Mouse (Mus musculus) hindbrain, embryonic 11.5 days (tissue): ENCODE results near the gene Sema4g. TPM values are rescaled to one million over a fixed set of nuclear protein-coding genes. Genes with fewer than 3 reads are reported as not detected.
A peak's percentile ranks its signal among the peaks of the same experiment; 100 is the strongest.

Source experiments
- ATAC-seq: fragments of 200-750 bp; cut with Nextera tagmentation; 2 replicates; pipeline ENCODE4 v1.8.0; 2017; ENCODE audit warnings: mild to moderate bottlenecking, moderate TSS enrichment, moderate library complexity; ENCODE audit not compliant: low FRiP score
- DNase-seq: peaks from one replicate; pipeline ENCODE4 v3.0.0-alpha.2; 2015; ENCODE audit warnings: low spot score
- H3K27ac ChIP-seq: fragments of 300-500 bp; sonication (generic); 2 replicates; pipeline ENCODE4 v1.5.1; 2014; ENCODE audit warnings: mild to moderate bottlenecking, low read depth, low read length
- H3K27me3 ChIP-seq: fragments of 300-500 bp; sonication (generic); 2 replicates; pipeline ENCODE4 v1.6.1; 2014; ENCODE audit warnings: mild to moderate bottlenecking, low read length, moderate library complexity, mixed read lengths; ENCODE audit not compliant: control insufficient read depth, insufficient read depth
- H3K36me3 ChIP-seq: fragments of 300-500 bp; sonication (generic); 2 replicates; pipeline ENCODE4 v1.6.1; 2014; ENCODE audit warnings: mild to moderate bottlenecking, low read length, moderate library complexity, mixed read lengths; ENCODE audit not compliant: control insufficient read depth, insufficient read depth
- H3K4me1 ChIP-seq: fragments of 300-500 bp; sonication (generic); replicated peaks from 2 replicates; pipeline ENCODE4 v1.6.1; 2014; ENCODE audit warnings: low read length, mixed read lengths; ENCODE audit not compliant: control insufficient read depth, insufficient read depth
- H3K4me2 ChIP-seq: fragments of 300-500 bp; sonication (generic); replicated peaks from 2 replicates; pipeline ENCODE4 v1.6.1; 2014; ENCODE audit warnings: mild to moderate bottlenecking, low read depth, low read length
- H3K4me3 ChIP-seq: fragments of 300-500 bp; sonication (generic); 2 replicates; pipeline ENCODE4 v1.5.1; 2014; ENCODE audit warnings: low read depth, low read length
- H3K9ac ChIP-seq: fragments of 300-500 bp; sonication (generic); 2 replicates; pipeline ENCODE4 v1.6.1; 2014; ENCODE audit warnings: low read depth, low read length
- H3K9me3 ChIP-seq: fragments of 300-500 bp; sonication (generic); 2 replicates; pipeline ENCODE4 v1.6.1; 2016; ENCODE audit warnings: low read length; ENCODE audit not compliant: control insufficient read depth
- WGBS: fragments of 180-500 bp; shearing (Covaris S2); extraction: QIAGEN DNeasy Blood & Tissue Kit; methylation state at CpG from one replicate; pipeline ENCODE4 v1.1.7; 2014; 5-methylcytosine and 5-hydroxymethylcytosine counted together
- polyA plus RNA-seq: library from polyadenylated mRNA; unstranded; fragments of >200 nt; fragmentation: Nextera tagmentation; extraction: Ambion mirVana; gene quantifications from 2 replicates; pipeline ENCODE4 v1.2.1, GENCODE M21; 2014

The Sema4g gene
- polyA plus RNA-seq, 1 experiment from 2014 or later, result 7.9 TPM

DNA sequence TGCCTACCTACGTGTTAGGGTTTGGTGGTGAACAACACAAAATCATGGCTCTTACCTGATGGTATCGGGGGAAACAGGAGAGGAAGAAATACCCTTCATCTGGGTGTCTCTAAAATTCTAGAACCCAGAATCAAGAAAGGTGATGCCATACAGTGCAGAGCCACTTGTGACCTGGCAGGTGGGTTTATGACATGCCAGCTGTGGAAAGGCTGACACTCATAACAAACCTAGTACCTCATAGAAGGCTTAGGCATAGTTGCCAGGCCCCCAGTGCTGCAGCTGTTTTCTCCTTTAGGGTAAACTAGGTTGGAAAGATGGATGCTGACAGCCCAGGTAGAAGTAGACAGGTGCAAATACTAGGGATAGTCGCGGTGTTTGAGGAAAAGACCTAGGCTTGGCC lies 4.5 kb upstream of the Sema4g start:
- no peak for DNase-seq

DNA sequence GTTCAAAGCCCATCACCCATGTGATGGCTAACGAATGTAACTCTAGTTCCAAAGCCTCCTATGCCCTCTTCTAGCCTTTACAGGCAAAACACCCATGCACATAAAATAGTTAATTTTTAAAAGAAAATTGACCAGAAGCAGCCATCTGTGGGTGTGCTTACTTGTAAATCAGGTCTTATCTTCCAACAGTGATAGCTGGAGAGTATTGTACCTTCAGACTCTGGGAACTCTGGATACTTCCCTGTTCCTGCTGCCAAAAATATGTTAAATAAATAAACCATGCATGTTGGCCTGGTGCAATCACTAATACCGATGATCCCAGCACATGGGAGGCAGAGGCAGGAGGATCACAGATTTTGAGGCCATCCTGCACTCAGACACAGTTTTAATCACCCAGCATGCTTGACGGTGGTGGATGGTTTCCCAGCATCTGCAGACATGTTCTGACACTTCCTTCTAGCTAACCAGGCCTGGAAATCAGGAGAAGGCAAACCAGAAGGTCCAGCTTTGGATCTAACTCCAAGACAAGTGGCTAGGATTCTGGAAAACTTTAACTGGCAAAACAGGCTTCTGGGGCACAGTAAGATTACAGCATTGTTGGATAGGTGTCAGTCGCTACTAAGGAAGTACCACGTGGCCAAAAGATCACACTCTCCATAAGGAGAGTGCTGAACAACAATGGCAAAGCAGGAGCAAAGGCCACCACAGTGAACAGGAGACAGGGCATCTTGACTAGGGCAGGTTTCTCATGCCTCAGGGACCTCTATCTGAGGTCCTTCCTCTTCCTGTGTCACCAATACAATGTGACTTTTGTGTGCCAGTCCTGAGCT lies 3.5 kb upstream of the Sema4g start:
- H3K9me3 ChIP-seq, result no peaks in the 10 kb centered on the region
- ATAC-seq (no peak), DNase-seq (no peak)
- H3K27me3 ChIP-seq, result no peaks in the 10 kb centered on the region
- H3K27ac ChIP-seq, result no peak overlapping the region
- H3K9ac ChIP-seq, result no peak overlapping the region
- 69% methylated on average over 5 of the region's 5 CpGs for WGBS
- no peak overlapping the region for H3K4me2 ChIP-seq
- no peak overlapping the region for H3K4me3 ChIP-seq
- peaks cover 5% of the 10 kb centered on the region; the same call in 1 of the 2 replicates for H3K4me1 ChIP-seq
- no peaks in the 10 kb centered on the region for H3K36me3 ChIP-seq

More for the DNA sequence above, 4.5 kb upstream of the Sema4g start:
- no peaks in the 10 kb centered on the region for H3K27me3 ChIP-seq
- ATAC-seq, result no peak
- H3K27ac ChIP-seq, result no peak overlapping the region
- H3K4me3 ChIP-seq, result no peak overlapping the region
- H3K9ac ChIP-seq, result no peak overlapping the region
- WGBS, result 96% methylated on average over 4 of the region's 4 CpGs
- H3K4me1 ChIP-seq, result 0 out of 2 replicates have a peak, but pooled peaks cover 2% of the 10 kb centered on the region
- H3K9me3 ChIP-seq, result no peaks in the 10 kb centered on the region
- H3K4me2 ChIP-seq, result no peak overlapping the region
- H3K36me3 ChIP-seq, result no peaks in the 10 kb centered on the region

DNA sequence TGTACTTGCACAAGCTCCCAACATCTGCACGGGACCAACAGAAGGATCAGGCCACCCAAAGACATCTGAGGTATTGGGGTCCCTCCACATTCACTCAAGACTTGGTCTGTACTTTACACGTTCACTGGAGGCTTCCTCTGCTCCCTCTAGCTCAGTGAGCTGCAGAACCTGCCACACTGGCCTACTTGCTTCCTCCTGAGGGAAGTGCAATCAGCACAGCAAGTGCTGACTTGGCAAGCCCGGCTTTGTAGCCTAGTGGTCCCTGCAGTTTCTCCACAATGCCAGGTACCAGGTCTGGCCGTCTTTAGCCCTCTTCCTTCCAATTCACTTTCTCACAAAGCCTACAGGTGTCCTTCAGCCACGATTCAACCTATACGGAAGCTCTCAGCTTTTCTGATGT lies 1.9 kb upstream of the Sema4g start:
- H3K36me3 ChIP-seq, result no peaks in the 10 kb centered on the region
- no peaks in the 10 kb centered on the region for H3K27me3 ChIP-seq
- no peak for DNase-seq
- no peaks in the 10 kb centered on the region for H3K9me3 ChIP-seq
- no peak overlapping the region for H3K27ac ChIP-seq
- ATAC-seq, result no peak
- peaks cover 5% of the 10 kb centered on the region; the same call in 1 of the 2 replicates for H3K4me1 ChIP-seq
- no peak overlapping the region for H3K4me2 ChIP-seq
- no peak overlapping the region for H3K4me3 ChIP-seq
- no peak overlapping the region for H3K9ac ChIP-seq
- 76% methylated on average over 6 of the region's 6 CpGs for WGBS

DNA sequence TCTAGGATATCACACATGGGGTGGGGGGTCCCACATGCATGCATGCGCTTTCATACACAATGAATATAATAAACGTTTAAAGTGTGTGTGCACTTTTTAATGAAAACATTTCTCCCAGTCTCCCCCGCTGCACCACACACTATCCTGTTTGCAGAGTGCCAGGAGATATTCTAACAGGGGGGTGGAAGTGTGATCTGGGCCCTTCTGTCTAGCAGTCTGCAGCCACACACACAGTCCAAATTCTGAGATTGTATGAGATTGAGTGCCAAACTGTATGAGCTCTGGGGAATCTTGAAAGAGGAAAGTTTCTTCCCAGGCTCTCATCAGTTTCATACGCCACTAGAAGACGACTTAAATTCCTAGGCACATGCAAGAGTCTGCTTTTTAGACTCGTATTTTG lies 1.1 kb upstream of the Sema4g start:
- Histone ChIP-seq H3K9me3 (no peaks in the 10 kb centered on the region), H3K4me3 (no peak overlapping the region), H3K36me3 (no peaks in the 10 kb centered on the region), H3K4me2 (no peak overlapping the region), H3K9ac (no peak overlapping the region; the same call in 1 of the 2 replicates), H3K27me3 (no peaks in the 10 kb centered on the region), H3K4me1 (peaks cover 5% of the 10 kb centered on the region; the same call in 1 of the 2 replicates), H3K27ac (no peak overlapping the region)
- no peak for ATAC-seq
- DNase-seq, result no peak
- 67% methylated on average over 6 of the region's 6 CpGs for WGBS

DNA sequence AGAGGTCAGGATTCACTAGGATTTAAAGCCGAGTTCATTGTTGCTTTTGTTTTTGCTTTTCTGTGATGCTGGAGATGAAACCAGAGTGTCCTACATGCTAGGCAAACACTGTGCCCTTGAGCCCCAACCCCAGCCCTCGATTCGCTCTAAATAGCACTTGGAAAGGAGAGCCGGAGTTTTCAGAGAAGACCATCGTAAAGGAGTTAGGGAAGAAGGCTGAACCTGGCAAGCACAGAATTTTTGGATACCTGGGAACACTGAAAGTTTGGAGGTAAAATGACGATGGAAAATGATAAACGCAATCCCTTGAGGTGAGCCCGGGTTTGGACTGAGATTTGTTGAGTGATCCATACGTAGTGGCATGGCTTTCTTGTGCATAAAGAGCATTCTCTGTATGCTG lies 580 bp upstream of the Sema4g start:
- WGBS, result 33% methylated on average over 9 of the region's 9 CpGs
- H3K4me3 ChIP-seq, result peak overlapping the region; percentile 57
- H3K9me3 ChIP-seq, result no peaks in the 10 kb centered on the region
- ATAC-seq (no peak), DNase-seq (no peak)
- H3K36me3 ChIP-seq, result no peaks in the 10 kb centered on the region
- peak overlapping the region; percentile 90 for H3K4me2 ChIP-seq
- H3K4me1 ChIP-seq, result peaks cover 5% of the 10 kb centered on the region; the same call in 1 of the 2 replicates
- 0 out of 2 replicates have a peak overlapping the region, but pooled peaks have one; percentile 30 for H3K27ac ChIP-seq
- peak overlapping the region; percentile 73 for H3K9ac ChIP-seq
- no peaks in the 10 kb centered on the region for H3K27me3 ChIP-seq

DNA sequence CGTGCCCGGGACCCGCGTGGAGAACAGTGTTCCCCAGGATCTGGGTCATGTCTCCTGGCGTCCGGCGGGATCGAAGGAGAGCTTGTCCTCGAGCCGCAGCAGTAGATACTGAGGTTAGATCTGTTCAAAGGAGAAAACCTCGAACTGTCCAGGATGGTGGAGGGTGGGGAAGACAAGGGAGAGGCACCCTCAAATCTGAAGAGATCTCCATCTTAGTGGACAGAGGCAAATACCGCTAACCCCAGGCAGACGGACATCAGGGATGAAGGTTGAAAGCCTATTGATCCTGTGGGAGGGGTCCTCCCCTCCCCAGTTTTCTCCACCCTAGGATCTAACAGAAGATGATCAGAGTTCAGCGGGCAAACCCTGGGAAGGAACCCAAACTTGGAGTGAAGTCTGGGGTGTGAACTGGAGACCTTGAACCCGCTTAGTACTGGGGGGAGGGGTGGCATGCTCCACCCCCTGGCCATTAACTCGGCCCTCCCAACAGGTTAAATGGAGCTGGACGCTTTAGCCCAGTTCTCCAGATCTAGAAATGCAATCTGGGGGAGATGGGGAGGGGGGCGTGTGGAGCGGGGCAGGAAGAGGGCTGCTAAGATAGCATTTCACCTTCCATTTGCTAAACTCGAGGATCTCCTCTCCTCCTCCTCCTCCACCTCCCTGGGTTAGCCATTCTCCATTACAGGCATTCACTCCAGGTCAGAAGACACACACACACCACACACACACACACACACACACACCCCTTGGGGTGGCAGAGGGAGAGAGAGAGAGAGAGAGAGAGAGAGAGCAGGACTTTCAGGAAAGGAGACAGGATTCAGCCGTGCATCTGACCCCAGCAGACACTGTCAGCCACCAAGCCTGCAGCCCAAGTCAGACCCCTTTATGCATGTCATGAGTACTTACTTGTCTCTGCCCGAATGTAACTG lies 930 bp downstream of the Sema4g start:
- WGBS, result 6% methylated on average over 22 of the region's 22 CpGs
- Histone ChIP-seq H3K36me3 (no peaks in the 10 kb centered on the region), H3K27ac (0 out of 2 replicates have a peak overlapping the region, but pooled peaks have one; percentile 37)

DNA sequence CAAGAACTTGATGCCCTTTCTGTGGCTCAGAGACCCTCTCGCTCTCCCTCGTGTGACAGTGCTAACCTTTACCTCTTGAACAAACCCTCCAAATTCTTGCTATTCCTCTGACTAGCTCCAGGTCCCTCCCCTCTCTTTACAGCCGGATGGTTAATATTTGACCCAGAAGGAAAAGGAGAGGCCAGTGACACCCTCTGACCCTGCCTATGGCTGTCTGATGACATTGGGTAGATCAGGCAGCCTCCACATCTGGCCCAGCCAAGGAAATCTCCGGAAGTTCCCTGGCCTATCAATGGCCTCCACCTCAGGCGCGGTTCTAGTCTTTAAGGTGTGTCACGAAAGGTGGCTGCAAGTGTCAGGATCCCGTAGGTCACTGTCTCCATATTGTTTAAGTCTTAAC lies 2.1 kb downstream of the Sema4g start:
- Histone ChIP-seq H3K36me3 (no peaks in the 10 kb centered on the region), H3K4me1 (peaks cover 5% of the 10 kb centered on the region; the same call in 1 of the 2 replicates), H3K27me3 (no peaks in the 10 kb centered on the region), H3K9me3 (no peaks in the 10 kb centered on the region), H3K27ac (no peak overlapping the region), H3K4me2 (no peak overlapping the region; the same call in 1 of the 2 replicates), H3K4me3 (no peak overlapping the region), H3K9ac (no peak overlapping the region)
- no peak for ATAC-seq
- 70% methylated on average over 8 of the region's 8 CpGs for WGBS
- DNase-seq, result no peak

More for the DNA sequence above, 930 bp downstream of the Sema4g start:
- no peaks in the 10 kb centered on the region for H3K27me3 ChIP-seq
- peaks cover 5% of the 10 kb centered on the region; the same call in 1 of the 2 replicates for H3K4me1 ChIP-seq
- peak overlapping the region; percentile 90 for H3K4me2 ChIP-seq
- peak; percentile 51 for ATAC-seq
- peak overlapping the region; percentile 57 for H3K4me3 ChIP-seq
- DNase-seq, result peak; percentile 18
- no peaks in the 10 kb centered on the region for H3K9me3 ChIP-seq
- H3K9ac ChIP-seq, result peak overlapping the region; percentile 73

DNA sequence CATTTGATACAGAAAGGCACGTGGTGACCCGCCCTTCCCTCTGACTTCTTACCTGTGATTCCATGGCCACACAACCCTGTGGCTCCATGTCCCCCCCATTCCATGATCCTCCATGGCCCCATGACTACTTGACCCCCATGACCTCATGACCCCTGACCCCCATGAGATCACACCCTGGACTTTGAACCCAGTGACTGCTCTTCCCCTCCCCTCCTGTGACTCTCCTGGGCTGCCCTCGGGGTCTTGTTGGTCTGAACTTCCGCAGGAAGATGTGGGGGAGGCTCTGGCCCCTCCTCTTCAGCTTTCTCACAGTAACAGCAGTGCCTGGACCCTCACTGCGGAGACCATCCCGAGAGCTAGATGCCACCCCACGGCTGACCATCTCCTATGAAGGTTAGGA lies 3.3 kb downstream of the Sema4g start:
- Histone ChIP-seq H3K4me1 (peaks cover 5% of the 10 kb centered on the region; the same call in 1 of the 2 replicates), H3K4me2 (no peak overlapping the region), H3K9ac (no peak overlapping the region), H3K27ac (no peak overlapping the region), H3K9me3 (no peaks in the 10 kb centered on the region), H3K36me3 (no peaks in the 10 kb centered on the region), H3K27me3 (no peaks in the 10 kb centered on the region), H3K4me3 (no peak overlapping the region)
- ATAC-seq (no peak), DNase-seq (no peak)
- WGBS, result 42% methylated on average over 7 of the region's 7 CpGs
